8 mouse cellular contexts compared by ENCODE assay signal in genomic region chr10:94198482-94199405, GRCm38 (mm10). TPM values are rescaled to one million over a fixed set of nuclear protein-coding genes. Genes with fewer than 3 reads are reported as not detected.
DNase-seq lines count a peak whose midpoint lies in the region; ATAC-seq lines count a peak whose summit lies in the region.

Gene Ndufa12 (plus strand): TSS chr10:94198720.

- peak; percentile 93 for ATAC-seq in hindbrain, embryonic 11.5 days (ENCODE audit: low FRiP score)

- peak within 1 kb of the TSS; percentile 76 for H3K4me2 ChIP-seq in hindbrain, embryonic 11.5 days (replicated peaks; ENCODE audit: low read depth, low read length)

- peak within 1 kb of the TSS; percentile 77 for H3K9ac ChIP-seq in hindbrain, embryonic 11.5 days (ENCODE audit: low read depth, low read length)

- no peaks in the 10 kb centered on the region for H3K9me3 ChIP-seq in hindbrain, embryonic 11.5 days (ENCODE audit: control insufficient read depth, low read length)

- 0 out of 2 replicates have a peak within 1 kb of the TSS, but pooled peaks have one; percentile 19 for H3K27ac ChIP-seq in hindbrain, embryonic 11.5 days (ENCODE audit: low read depth, low read length)

- peak; percentile 95 for DNase-seq in Muller cell, postnatal 12 days (ENCODE audit: inconsistent ontology term)
- DNase-seq in cerebellum, adult 9-11 months = peak; percentile 94
- DNase-seq in frontal cortex, adult 2 months (ENCODE audit: extremely low spot score in 1 of 2, low spot score in 1 of 2) = peak; percentile 89 to 98
- DNase-seq in hindbrain, embryonic 11.5 days (ENCODE audit: low spot score) = peak; percentile 95
- DNase-seq in layer of hippocampus, postnatal 10 days (ENCODE audit: low spot score in 2 of 2) = peak; percentile 97 to 98
- DNase-seq in lung, postnatal 10 days = peak; percentile 97
- DNase-seq in ovary, postnatal 36 days (ENCODE audit: low spot score) = peak; percentile 95
- peak; percentile 97 for DNase-seq in thymus, postnatal 25 days

- no peaks in the 10 kb centered on the region for H3K27me3 ChIP-seq in hindbrain, embryonic 11.5 days (ENCODE audit: control insufficient read depth, insufficient read depth, low read length)

- H3K36me3 ChIP-seq in hindbrain, embryonic 11.5 days (ENCODE audit: control insufficient read depth, insufficient read depth, low read length) = 0 out of 2 replicates have a peak, but pooled peaks cover 3% of the 10 kb centered on the region

- WGBS in hindbrain, embryonic 11.5 days = 1% methylated on average over 46 of the region's 46 CpGs

- peak within 1 kb of the TSS; percentile 81 for H3K4me3 ChIP-seq in hindbrain, embryonic 11.5 days (ENCODE audit: low read depth, low read length)

- no peaks in the 10 kb centered on the region for H3K4me1 ChIP-seq in hindbrain, embryonic 11.5 days (replicated peaks; ENCODE audit: control insufficient read depth, insufficient read depth, low read length)

RNA-seq across cellular contexts. Expression of gene Ndufa12, which starts in this region (rescaled TPM):
- polyA plus RNA-seq in frontal cortex, adult 2 months (2012; rRNA removed) = 249 and 271 TPM in 2 replicates
- polyA plus RNA-seq in hindbrain, embryonic 11.5 days (2014; fragmentation: Nextera tagmentation; extraction: Ambion mirVana) = 451 and 474 TPM in 2 replicates
- 100 to 1,000 TPM; 209 to 246 TPM for total RNA-seq in layer of hippocampus, postnatal 10 days (2021)

Comparison
In these comparisons a context has a peak if more than half of its experiments do, and no peak if none do; other contexts are left out.
1. Peak in every context shown above with its lines: DNase-seq, ATAC-seq, H3K4me3 ChIP-seq and H3K27ac ChIP-seq.